ENCODE assay signal across 8 mouse cellular contexts in the genomic region with DNA sequence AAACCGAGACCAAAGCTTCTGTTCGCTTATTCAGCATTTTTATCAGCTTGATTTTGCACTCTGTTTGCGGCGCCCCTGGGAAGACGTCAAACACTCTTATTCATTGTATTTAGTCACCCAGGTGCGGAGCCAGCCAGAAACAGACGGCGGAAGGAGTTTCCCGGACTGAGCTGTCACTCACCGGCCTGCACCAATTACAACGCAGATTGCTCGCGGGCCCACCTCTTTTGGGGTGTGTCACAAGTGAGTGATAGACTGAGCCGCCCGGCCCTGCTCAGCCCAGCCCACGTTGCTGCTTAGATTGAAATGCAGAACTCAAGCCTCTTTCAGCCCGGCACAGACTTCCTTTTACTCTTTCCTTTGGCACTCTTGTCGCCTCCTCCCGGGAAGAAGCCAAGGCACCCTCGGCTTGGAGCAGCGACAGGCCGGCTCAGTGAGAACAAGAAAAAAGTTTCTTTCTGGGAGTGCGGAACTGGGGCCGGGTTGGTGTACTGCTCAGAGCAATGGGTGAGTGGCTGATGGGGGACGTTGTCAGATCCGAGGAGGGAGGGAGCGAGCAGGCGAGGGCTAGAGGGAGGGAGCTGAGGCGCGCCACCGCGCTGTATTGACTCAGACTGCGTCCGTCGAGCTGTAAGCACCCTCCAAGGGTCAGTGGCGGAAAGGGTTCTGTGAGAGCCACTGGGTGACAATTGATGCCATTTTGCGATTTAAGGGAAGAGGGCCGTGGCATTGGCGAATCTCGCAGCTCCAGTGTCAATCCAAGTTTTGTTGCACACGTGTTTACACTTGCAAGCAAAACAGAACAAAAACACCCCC. TPM values are rescaled to one million over a fixed set of nuclear protein-coding genes. Genes with fewer than 3 reads are reported as not detected.
DNase-seq lines count a peak whose midpoint lies in the region; ATAC-seq and TF ChIP-seq lines count a peak whose summit lies in the region.

No protein-coding gene starts in this region.

- no peaks in the 10 kb centered on the region for H3K9me3 ChIP-seq in ES-E14 (ENCODE audit: control insufficient read depth, insufficient read depth, low read depth, low read length)
- H3K9me3 ChIP-seq in forebrain, embryonic 13.5 days (replicated peaks), result no peaks in the 10 kb centered on the region

- no peak overlapping the region for H3K9ac ChIP-seq in ES-E14 (ENCODE audit: insufficient read depth, low read depth, low read length, poor library complexity, severe bottlenecking)
- H3K9ac ChIP-seq in forebrain, embryonic 13.5 days, result no peak overlapping the region

- H3K4me3 ChIP-seq in ES-E14 (ENCODE audit: insufficient read depth in 1 of 2, low read depth in 1 of 2, low read length in 2 of 2, poor library complexity in 1 of 2, severe bottlenecking in 1 of 2), result peak overlapping the region; percentile 50 to 62
- H3K4me3 ChIP-seq in forebrain, embryonic 13.5 days, result peak overlapping the region; percentile 31

- peak; percentile 96 for ATAC-seq in forebrain, embryonic 13.5 days

- under 1% methylated on average over 41 of the region's 41 CpGs for WGBS in forebrain, embryonic 13.5 days

- H3K4me2 ChIP-seq in forebrain, embryonic 13.5 days, result peak overlapping the region; percentile 52

- in situ Hi-C loops in ES-E14 (cut with MboI; ENCODE audit: low sequenced_read_pairs in 2 of 2, unreplicated experiment in 2 of 2), result loop anchor here (5.0 to 25.0 kb wide), 6 partner anchors 81 to 1517 kb away; a partner anchor contains a TSS

- DNase-seq in ES-E14 (ENCODE audit: low read depth, low spot score), result peak; percentile 86
- peak; percentile 66 for DNase-seq in adrenal gland, postnatal 25 days
- peak; percentile 33 for DNase-seq in heart, postnatal 25 days (ENCODE audit: low spot score)
- peak; percentile 84 to 88 for DNase-seq in kidney, postnatal 4 days
- peak; percentile 90 for DNase-seq in mesoderm, embryonic 11.5 days (ENCODE audit: low read depth, low spot score)
- DNase-seq in thymus, postnatal 4 days, result peak; percentile 42
- DNase-seq in B cell, adult 2 months, result no peak

- H3K4me1 ChIP-seq in ES-E14 (ENCODE audit: control insufficient read depth in 2 of 2, insufficient read depth in 2 of 2, low read length in 2 of 2, poor library complexity in 1 of 2), result peaks cover 0 to 5% of the 10 kb centered on the region in 2 experiments; a peak in 1 of 4 replicates
- H3K4me1 ChIP-seq in forebrain, embryonic 13.5 days, result peaks cover 33% of the 10 kb centered on the region

- intact Hi-C loops in heart, postnatal 25 days (cut with DNase I), result no loop called here

- H3K36me3 ChIP-seq in ES-E14 (ENCODE audit: control insufficient read depth, insufficient read depth, low read length, poor library complexity, severe bottlenecking), result no peaks in the 10 kb centered on the region
- H3K36me3 ChIP-seq in forebrain, embryonic 13.5 days (ENCODE audit: poor library complexity, severe bottlenecking), result no peaks in the 10 kb centered on the region

- no peak overlapping the region for H3K27ac ChIP-seq in ES-E14 (ENCODE audit: insufficient read depth, low read depth, low read length, poor library complexity, severe bottlenecking)
- H3K27ac ChIP-seq in forebrain, embryonic 13.5 days, result no peak overlapping the region

- H3K27me3 ChIP-seq in forebrain, embryonic 13.5 days, result peaks cover 98% of the 10 kb centered on the region

TF ChIP-seq in ES-E14, 5 proteins besides CTCF, POLR2A, EP300 and RAD21:
- TF ChIP-seq ZNF384 (IDR thresholded peaks at IDR 0.05; ENCODE audit: low read depth, low read length) (no peak), ZC3H11A (IDR thresholded peaks at IDR 0.05; ENCODE audit: borderline replicate concordance, low read depth, low read length) (no peak), MAFK (IDR thresholded peaks at IDR 0.05; ENCODE audit: insufficient read depth, low read depth, low read length) (no peak; the same call in 1 of the 2 replicates), HCFC1 (IDR thresholded peaks at IDR 0.05; ENCODE audit: borderline replicate concordance, insufficient read depth, low read length) (peak; percentile 72; the same call in 1 of the 2 replicates), CHD2 (IDR thresholded peaks at IDR 0.05; ENCODE audit: low read depth, low read length) (no peak)
TF ChIP-seq in ES-E14: peak in this region for 1.

RNA-seq across cellular contexts. Expression of a gene that starts 4.0 kb away (rescaled TPM):
- 0.11 and 0.22 TPM in 2 replicates for total RNA-seq in ES-E14 (2012; rRNA removed)
- not detected in 2 replicates for total RNA-seq in adrenal gland, postnatal 25 days (2021)
- polyA plus RNA-seq in forebrain, embryonic 13.5 days (2015; fragmentation: Nextera tagmentation; extraction: Ambion mirVana), result not detected in 2 replicates
- total RNA-seq in heart, postnatal 25 days (2021), result under 1 TPM; 0.16 to 0.22 TPM

Comparison
In these comparisons a context has a peak if more than half of its experiments do, and no peak if none do; other contexts are left out.
1. DNase-seq: peak in ES-E14 (single experiment), adrenal gland, postnatal 25 days (single experiment), heart, postnatal 25 days (single experiment), kidney, postnatal 4 days (2 of 2), mesoderm, embryonic 11.5 days (single experiment) and thymus, postnatal 4 days (single experiment); none in B cell, adult 2 months (0 of 2).